Mouse (Mus musculus): ENCODE measurements around the gene Polr1a. TPM values are rescaled to one million over a fixed set of nuclear protein-coding genes. Genes with fewer than 3 reads are reported as not detected.

Polr1a gene
- total RNA-seq (2023), result 86.5 TPM

DNA sequence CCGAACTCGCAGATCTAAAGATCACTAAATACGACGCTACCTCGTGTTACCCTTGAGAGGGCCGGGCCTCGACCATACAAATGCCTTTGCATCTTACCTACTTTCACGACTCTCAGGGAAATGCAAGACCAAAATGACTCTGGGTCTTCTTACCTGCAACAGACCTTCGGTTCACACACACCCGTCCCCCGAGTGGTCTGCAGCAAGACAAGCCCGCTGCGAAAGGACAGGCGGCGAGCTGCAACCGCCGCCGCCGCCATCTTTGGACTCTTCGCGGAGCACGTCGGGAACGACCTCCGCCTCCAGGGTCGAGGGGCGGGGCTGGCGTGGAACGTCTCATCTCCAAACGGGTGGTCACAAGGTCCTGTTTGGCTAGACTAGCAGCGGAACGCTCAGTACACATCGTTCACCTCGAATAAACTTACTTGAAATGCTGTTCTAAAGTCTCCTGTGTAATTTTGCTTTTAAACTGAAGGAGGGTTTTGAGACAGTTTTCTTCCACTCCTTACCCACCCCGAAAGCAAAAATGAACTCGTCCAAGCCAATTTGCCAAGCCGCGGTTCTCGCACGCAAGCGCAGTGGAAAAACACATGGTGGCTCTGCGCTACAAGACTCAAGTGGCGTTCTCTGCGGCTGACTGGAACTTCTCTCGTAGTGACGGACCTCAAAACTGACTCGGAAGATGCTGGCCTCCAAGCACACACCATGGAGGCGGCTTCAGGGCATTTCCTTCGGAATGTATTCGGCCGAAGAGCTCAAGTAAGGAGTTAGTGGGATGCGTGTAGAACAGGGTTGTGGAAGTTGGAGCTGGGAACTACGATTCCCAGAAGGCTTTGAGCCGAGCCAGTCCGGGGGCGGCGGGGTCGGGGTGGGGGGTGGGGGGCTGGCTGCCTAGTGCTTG, at the start of gene Polr1a, which contains the start of gene Ptcd3:
Polr1a (plus strand) TSS at position 573 of the 901 bp plus-strand sequence.
Ptcd3 (minus strand) TSS at position 270 of the 901 bp plus-strand sequence.

Other genes with a start within 250 kb of the Polr1a start
- 0.15 TPM for gene Reep1, start 201.5 kb upstream of the Polr1a start, total RNA-seq (2023)
- gene Mrpl35, start 82.1 kb upstream of the Polr1a start, total RNA-seq (2023), result 20.8 TPM
- 104 TPM for gene Immt, start 77.7 kb upstream of the Polr1a start, total RNA-seq (2023)
- gene Ptcd3, start 303 bp upstream of the Polr1a start, total RNA-seq (2023), result 108 TPM
- 2.8 TPM for gene St3gal5, start 188.5 kb downstream of the Polr1a start, total RNA-seq (2023)